Mouse (Mus musculus) cerebellum, adult 2 months (tissue): Measurements from ENCODE around the gene Mtrf1l. TPM values are rescaled to one million over a fixed set of nuclear protein-coding genes. Genes with fewer than 3 reads are reported as not detected.

Experiments
- DNase-seq, 2 experiments: peaks; one replicate each; pipeline ENCODE4 v3.0.0; 2021
- H3K27ac ChIP-seq: fragments of 200-500 bp; 2 replicates; pipeline ENCODE4 v1.5.1; 2012; ENCODE audit warnings: low read length, control low read depth, inconsistent platforms; ENCODE audit not compliant: insufficient read depth
- H3K27me3 ChIP-seq: fragments of 200-500 bp; 2 replicates; pipeline ENCODE4 v1.6.1; 2012; ENCODE audit warnings: inconsistent platforms, mild to moderate bottlenecking, low read length, moderate library complexity; ENCODE audit not compliant: control insufficient read depth, insufficient read depth
- H3K4me1 ChIP-seq: fragments of 200-500 bp; 2 replicates; pipeline ENCODE4 v1.6.1; 2011; ENCODE audit warnings: low read length; ENCODE audit not compliant: control insufficient read depth, insufficient read depth
- H3K4me3 ChIP-seq: fragments of 200-500 bp; replicated peaks from 2 replicates; pipeline ENCODE3; 2011; ENCODE audit warnings: mild to moderate bottlenecking, low read depth, low read length, control low read depth; ENCODE audit not compliant: insufficient read depth
- CTCF ChIP-seq: fragments of 200-500 bp; IDR thresholded peaks from 2 replicates; pipeline ENCODE4 v1.5.1; 2011; ENCODE audit warnings: low read depth, mild to moderate bottlenecking, control low read depth, low read length, moderate library complexity, borderline replicate concordance; ENCODE audit not compliant: insufficient read depth
- POLR2A ChIP-seq: fragments of 200-500 bp; IDR thresholded peaks from 2 replicates; pipeline ENCODE4 v1.6.1; 2011; ENCODE audit warnings: low read length, control low read depth, borderline replicate concordance; ENCODE audit not compliant: insufficient read depth
- WGBS: fragments of 180-500 bp; shearing (Covaris S2); methylation state at CpG from one replicate; pipeline ENCODE4 v1.1.7; 2018; 5-methylcytosine and 5-hydroxymethylcytosine counted together
- polyA plus RNA-seq: library from polyadenylated mRNA; depleted of rRNA; stranded (reverse); fragments of >200 nt; gene quantifications from 2 replicates; pipeline ENCODE4 v1.2.3, GENCODE M21; 2012

Mtrf1l gene
- polyA plus RNA-seq, 1 experiment: 7.0 TPM

GRCm38 (mm10) chr10:5818772-5819171, 4.9 kb downstream of the Mtrf1l start:
- DNase-seq: no peak
- H3K4me1 ChIP-seq: peaks cover 3% of the 10 kb centered on the region; the same call in 1 of the 2 replicates
- H3K27me3 ChIP-seq: no peaks in the 10 kb centered on the region
- H3K4me3 ChIP-seq: no peak overlapping the region
- no peak overlapping the region for H3K27ac ChIP-seq
- 98% methylated on average over 3 of the region's 3 CpGs for WGBS
- no peak for TF ChIP-seq POLR2A
- TF ChIP-seq CTCF: no peak

- no peaks in the 10 kb centered on the region for H3K27me3 ChIP-seq
- 95% methylated on average over 2 of the region's 2 CpGs for WGBS
- no peaks in the 10 kb centered on the region for H3K4me1 ChIP-seq
- no peak for TF ChIP-seq POLR2A
- no peak for TF ChIP-seq CTCF
- no peak overlapping the region for H3K4me3 ChIP-seq
- H3K27ac ChIP-seq: no peak overlapping the region
- DNase-seq: no peak
These were observed 7.7 kb downstream of the Mtrf1l start for GRCm38 (mm10) chr10:5815968-5816367.

DNA sequence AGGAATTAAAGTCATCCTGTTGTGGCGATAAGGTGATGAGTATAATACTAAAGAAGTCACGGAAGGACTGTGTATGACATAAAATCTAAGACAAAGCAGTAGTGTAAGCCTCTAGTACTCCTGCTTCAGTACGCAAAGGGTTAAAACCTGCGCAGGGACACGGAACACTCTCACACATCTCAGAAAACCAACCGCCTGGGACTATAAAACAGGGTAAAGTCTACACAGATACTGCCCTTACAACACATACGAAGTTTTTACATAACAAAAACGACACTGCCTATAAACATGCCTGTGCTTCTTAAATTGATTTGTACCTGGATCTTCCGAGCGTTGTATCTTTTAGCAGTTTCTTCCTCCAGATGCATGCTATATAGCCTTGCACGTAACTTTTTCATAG, 10.0 kb downstream of the Mtrf1l start:
- Histone ChIP-seq H3K4me1 (no peaks in the 10 kb centered on the region), H3K27ac (no peak overlapping the region), H3K4me3 (no peak overlapping the region), H3K27me3 (no peaks in the 10 kb centered on the region)
- no peak for TF ChIP-seq POLR2A
- TF ChIP-seq CTCF: no peak
- no peak for DNase-seq
- WGBS: 88% methylated on average over 11 of the region's 11 CpGs

DNA sequence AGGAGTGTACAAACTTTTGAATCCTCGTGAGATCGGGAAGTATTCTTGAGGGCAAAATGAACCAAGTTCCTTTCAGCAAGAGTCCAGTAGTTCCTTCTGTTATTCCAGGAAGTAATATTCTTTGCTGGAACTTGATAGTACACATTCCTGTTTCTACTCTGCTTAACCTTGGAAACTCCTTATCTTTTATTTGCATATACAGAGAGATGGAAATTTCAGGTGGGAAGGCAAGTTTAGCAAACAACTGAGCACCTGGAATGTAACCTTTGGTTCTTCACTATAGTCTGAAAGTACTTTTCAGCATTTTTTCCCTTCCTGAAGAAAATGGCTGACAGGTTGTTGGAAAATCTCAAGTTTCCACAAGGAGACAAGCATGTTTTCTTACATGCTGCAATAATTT, 16.0 kb downstream of the Mtrf1l start:
- 87% methylated on average over 2 of the region's 2 CpGs for WGBS
- no peaks in the 10 kb centered on the region for H3K27me3 ChIP-seq
- DNase-seq: no peak
- TF ChIP-seq CTCF (no peak), POLR2A (no peak)
- H3K4me3 ChIP-seq: no peak overlapping the region
- no peak overlapping the region for H3K27ac ChIP-seq
- no peaks in the 10 kb centered on the region; the same call in none of the 2 replicates for H3K4me1 ChIP-seq

GRCm38 (mm10) chr10:5806996-5807395, 16.7 kb downstream of the Mtrf1l start:
- H3K27me3 ChIP-seq: no peaks in the 10 kb centered on the region
- no peak for TF ChIP-seq CTCF
- no peak for TF ChIP-seq POLR2A
- H3K27ac ChIP-seq: no peak overlapping the region
- no peak overlapping the region for H3K4me3 ChIP-seq
- no peak for DNase-seq
- no peaks in the 10 kb centered on the region; the same call in none of the 2 replicates for H3K4me1 ChIP-seq
- 57% methylated on average over 4 of the region's 4 CpGs for WGBS

DNA sequence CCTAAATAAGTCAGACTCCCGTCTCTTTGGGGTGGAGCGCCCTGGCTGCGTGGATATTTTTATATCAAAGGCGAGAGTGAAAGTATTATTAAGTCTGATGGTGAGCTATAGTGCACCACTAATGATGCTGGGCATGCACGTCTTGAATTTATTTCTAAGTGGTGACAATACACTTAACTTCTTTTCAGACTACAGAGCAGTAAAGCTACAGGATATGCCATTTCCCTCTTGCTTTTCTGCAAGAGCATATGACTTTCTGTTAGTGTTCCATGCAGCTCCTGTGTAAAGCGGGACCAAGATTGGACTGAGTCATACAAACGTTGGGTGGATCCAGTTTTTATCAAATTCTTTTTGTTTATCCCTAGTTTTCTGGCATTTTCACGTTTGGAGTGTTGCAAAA, 17.3 kb downstream of the Mtrf1l start:
- Histone ChIP-seq H3K4me3 (peak overlapping the region; percentile 67), H3K27me3 (no peaks in the 10 kb centered on the region), H3K27ac (peak overlapping the region; percentile 31; the same call in 1 of the 2 replicates), H3K4me1 (no peaks in the 10 kb centered on the region; the same call in none of the 2 replicates)
- DNase-seq: no peak
- 6% methylated on average over 8 of the region's 8 CpGs for WGBS
- TF ChIP-seq POLR2A: no peak
- TF ChIP-seq CTCF: no peak

GRCm38 (mm10) chr10:5805731-5806307, 17.9 kb downstream of the Mtrf1l start:
- H3K4me3 ChIP-seq: peak overlapping the region; percentile 79
- TF ChIP-seq CTCF: no peak
- peak; percentile 67; the same call in 1 of the 2 replicates for TF ChIP-seq POLR2A
- H3K4me1 ChIP-seq: no peaks in the 10 kb centered on the region; the same call in none of the 2 replicates
- under 1% methylated on average over 43 of the region's 43 CpGs for WGBS
- no peaks in the 10 kb centered on the region for H3K27me3 ChIP-seq
- peak overlapping the region; percentile 72 for H3K27ac ChIP-seq
- peak; percentile 95 to 97 for DNase-seq

DNA sequence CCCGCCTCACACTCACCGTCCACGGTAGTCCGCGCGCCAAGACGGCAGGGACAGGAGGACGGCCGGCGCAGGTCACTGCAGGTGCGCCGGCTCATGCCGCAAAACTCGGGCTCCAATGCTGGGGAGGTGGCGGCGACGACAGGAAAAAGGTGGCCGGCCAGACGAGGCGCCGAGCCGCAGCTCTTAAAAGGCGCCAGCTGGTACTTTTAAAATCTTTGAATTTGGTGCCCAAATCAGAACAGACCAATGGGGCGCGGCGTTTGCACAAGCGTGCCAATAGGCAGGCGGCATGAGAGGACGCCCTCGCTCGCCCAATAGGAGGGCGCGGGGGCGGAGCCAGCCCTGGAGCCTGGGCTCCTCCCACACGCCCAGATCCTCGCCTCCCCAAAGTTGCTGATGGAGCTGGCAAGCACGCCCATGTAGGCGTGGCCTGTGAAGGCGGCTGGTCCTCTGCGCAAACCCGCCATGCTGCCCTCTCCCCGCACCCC, 18.4 kb downstream of the Mtrf1l start, which contains the start of gene Fbxo5:
Gene Fbxo5, minus strand, starts transcription at position 358 of the 488 bp plus-strand sequence.
- Histone ChIP-seq H3K27ac (peak within 1 kb of the TSS; percentile 72), H3K27me3 (no peaks in the 10 kb centered on the region), H3K4me1 (no peaks in the 10 kb centered on the region; the same call in none of the 2 replicates), H3K4me3 (peak within 1 kb of the TSS; percentile 79)
- DNase-seq: peak; percentile 98 to 99
- under 1% methylated on average over 41 of the region's 42 CpGs for WGBS
- TF ChIP-seq CTCF (no peak), POLR2A (no peak)
